Mouse (Mus musculus): ENCODE data around the gene Dera. TPM values are rescaled to one million over a fixed set of nuclear protein-coding genes. Genes with fewer than 3 reads are reported as not detected.

The Dera gene
- total RNA-seq, 2 experiments from 2014 or later: 13.0 to 15.7 TPM

DNA sequence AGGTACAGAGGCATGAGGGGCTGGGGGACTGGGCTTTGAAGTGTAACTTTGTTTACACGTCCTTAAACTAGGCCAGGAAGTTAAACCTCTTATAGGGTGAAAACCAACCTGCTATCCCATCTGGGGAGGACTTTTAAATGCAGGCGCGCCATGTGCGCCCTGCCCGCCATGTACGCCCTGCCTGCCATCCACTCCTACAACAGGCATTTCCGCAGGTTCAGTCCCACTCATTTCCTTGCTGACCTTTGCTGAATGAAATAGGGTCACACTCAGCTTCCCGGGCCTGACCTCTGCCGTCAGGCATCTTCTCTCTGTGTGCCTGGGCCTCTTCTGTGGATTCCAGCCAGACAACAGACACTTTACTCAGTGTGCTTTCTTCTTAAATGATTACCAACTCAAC, 50.3 kb downstream of the Dera start:
- no peak for DNase-seq (ENCODE audit: low spot score in 2 of 2)

DNA sequence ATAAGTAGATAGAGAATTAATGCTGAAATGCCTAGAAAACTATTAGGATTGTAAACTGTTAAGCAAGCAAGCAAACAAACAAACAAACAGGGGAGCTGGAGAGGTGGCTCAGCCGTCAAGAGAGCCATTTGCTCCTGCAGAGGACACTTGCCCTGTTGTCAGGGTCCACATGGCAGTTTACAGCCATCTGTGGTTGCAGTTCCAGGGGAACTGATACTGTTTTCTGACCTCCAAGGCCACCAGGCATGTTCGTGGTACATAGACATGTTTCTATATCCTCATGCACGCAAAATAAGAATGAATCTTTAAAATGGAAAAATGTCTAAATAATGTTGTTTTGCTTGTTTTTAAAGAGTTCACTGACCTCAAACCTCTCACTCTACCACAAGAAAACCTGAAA, 52.0 kb downstream of the Dera start:
- DNase-seq (ENCODE audit: low spot score in 2 of 2): no peak

DNA sequence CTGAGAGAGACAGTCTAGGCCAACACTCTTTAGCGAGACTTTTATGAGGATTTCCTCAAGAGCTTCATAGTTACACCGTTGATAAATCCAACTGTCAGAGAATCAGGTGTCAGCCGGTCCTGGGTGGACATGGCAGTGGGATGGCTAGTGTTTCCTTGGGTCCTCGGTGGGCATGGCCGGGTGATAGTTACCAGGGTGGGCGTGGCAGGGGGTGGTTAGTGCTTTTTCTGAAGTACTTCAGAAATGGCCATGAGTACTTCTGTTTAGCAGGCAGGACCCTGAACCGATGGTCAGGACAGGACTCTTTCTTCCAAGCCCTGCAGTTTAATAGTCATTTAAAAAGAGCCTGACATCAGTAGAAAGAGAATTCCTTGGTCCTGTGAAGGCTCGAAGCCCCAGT, 52.5 kb downstream of the Dera start:
- DNase-seq (ENCODE audit: low spot score in 2 of 2): no peak

DNA sequence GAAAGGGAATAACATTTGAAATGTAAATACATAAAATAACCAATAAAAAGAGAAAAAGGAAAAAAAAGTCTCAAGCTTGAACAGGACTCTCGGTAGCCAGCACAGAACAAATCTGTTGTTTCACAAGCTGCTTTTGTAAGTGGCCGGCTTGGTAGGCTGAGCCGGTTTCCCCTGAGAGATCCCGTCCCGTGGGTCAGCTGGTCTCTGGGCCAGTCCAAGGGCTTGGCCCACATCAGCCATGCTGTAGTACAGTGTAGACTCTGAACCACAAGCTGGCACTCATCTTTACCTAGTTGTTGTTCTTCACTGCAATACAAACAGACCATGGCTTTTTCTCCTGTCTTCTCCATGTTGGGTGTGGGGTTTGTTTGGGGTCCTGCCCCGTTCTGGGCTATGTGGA, 53.0 kb downstream of the Dera start:
- no peak for DNase-seq (ENCODE audit: low spot score in 2 of 2)

DNA sequence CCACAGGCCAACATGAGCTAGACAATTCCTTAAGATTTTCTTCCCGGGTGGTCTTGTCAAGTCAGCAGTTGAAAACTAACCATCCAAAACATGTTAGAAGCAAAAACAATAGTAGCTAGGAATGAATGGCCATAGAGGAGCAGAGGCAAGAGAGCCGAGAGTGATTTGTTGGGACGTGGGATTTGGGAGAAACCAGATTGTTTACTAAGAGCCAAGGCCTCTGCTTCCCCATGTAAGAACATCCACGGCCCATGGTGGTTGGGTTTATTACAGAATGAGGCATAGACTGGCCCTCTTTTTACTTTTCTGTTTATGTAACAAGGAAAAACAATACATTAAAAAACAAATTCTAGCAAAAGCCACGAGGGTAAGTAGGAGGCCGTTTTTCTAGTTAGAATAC, 54.4 kb downstream of the Dera start:
- DNase-seq (ENCODE audit: low spot score in 2 of 2): no peak

DNA sequence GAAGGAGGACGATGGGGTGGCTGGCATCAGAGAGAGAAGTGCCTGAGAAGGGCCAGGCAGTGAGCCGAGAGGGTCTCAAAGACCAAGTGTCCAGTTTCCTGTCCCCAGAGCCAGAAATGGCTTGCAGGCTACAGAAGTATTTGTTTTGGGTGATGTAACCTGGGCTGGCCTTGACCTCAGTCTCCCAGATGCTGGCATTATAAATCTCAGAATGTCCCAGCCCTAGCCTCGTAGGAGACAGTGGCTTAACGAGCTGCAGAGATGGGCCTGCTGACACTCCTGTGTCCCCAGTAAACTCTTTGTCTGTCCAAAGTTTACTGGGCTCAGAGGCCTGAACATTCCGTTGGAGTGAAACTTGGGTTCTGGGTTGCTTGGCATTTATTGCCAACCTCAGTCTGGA, 55.8 kb downstream of the Dera start:
- peak in 1 of 2 experiments; percentile 37 for DNase-seq (ENCODE audit: low spot score in 2 of 2)

DNA sequence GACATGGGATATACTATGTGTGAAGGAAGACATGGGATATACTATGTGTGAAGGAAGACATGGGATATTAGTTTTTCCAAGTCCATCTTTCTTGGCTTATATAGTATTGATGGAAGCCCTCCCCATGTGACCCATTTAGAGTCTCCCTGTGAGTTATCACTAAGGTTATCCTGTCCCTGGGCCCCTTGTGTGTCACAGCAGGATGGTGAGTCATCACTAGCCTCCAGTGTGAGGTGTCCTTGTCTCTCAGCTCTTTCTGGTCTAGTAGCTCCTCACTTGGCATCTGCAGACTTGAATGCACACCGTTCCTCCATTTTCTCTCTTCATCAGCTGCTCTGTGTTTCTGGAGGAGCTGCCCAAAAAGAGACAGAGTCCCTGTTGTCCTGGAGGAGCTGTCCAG, 59.7 kb downstream of the Dera start:
- peak in 1 of 2 experiments; percentile 34 for DNase-seq (ENCODE audit: low spot score in 2 of 2)

DNA sequence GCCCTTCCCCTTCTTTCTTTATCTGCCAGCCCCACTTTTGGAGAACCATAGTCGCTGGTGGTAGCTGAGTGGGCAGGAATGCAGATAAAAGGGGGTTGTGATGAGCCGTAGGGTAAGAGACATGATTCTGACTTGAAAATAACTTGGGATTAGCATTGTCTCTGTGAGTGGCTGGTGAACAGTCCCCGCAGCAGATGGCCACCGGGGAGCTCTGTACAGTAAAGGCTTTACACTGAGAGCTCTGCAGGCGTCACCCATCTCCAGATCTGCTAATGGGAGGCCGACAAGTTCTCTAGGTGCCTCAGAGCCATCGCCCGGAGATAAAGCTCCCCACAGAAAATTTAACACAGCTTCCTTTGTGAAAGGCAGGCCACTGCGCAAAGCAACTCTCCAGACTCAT, 62.2 kb downstream of the Dera start:
- no peak for DNase-seq (ENCODE audit: low spot score in 2 of 2)

DNA sequence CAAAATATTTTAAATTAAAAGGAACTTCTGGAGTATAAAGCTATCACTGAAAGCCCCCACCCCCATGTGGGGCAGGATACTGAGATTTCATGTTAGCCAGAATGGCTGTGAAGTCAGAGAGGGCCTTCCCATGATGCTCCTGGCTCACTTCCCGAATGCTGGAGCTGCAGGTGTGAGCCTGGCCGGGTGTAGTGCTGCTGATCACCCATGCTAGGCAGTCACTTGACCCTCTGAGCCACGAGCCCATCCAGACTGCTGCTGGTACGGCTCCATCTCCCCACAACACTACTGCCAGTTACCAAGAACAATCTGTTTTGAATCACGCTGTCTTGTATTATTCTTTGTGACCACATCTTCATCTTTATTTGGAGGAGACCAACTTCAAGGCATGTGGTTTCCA, 68.2 kb downstream of the Dera start:
- DNase-seq (ENCODE audit: low spot score in 2 of 2): no peak

DNA sequence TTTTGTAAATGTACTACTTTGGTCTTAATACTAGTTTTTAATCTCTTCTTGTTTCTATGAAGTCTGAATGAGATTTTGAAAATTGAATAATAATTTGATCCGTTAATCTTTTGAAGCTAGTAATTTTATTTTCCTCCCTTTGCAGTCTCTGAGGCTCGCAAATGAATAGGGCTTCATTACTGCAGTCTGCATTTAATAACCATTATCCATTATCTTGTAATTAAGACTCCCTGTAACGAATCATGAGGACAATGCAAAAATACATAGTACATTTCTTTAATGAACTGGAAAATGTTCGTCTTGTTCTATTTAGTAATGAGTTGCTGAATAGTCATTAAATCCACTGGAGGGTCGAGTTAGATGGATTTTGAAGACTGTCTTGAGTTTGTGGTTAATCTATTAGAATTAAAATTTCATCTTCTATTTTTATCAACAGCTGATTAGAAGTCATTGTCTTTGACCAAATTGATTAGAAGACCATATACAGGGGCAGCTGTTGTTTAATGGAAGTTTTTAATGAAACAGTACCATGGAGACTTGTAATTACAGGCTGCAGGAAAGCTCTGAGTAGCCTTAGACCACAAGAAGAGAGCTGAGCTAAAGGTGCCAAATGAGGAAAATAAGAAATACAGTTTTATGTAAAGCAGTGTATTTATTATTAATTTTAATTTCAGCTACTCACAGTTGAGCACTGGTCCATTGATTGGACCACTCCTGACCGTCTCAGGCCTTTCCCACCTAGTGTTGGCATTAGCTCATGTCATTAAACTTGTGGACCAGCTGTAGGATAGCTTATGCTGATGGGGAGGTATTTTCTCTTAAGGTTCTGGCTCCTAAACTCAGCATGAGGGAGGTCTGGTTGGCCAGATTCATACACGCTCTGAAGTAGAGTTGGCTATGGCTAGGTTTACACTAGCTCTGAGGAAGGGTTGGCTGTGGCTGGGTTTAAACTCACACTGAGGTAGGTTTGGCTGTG, 70.0 kb downstream of the Dera start:
- no peak for DNase-seq (ENCODE audit: low spot score in 2 of 2)

DNA sequence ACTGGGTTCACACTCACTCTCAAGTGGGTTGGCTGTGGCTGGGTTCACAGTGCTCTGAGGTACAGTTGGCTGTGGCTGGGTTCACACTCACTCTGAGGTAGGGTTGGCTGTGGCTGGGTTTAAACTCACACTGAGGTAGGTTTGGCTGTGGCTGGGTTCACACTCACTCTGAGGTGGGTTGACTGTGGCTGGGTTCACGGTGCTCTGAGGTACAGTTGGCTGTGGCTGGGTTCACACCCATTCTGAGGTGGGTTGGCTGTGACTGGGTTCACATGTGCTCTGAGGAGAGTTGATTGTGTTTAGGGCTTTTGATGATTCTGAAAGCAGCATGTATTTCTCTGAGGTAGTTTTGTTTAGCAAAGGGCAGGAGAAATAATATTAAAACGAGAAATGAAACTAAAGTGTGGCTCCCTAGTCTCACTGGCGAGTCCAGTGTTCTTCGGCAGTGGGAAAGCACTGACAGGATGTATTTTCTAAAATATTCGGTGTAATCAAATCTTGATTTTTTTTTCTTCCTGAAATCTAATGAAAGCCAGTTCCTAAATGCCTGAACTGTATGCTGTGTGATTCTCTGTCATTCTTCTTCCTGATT, 70.8 kb downstream of the Dera start:
- no peak for DNase-seq (ENCODE audit: low spot score in 2 of 2)

DNA sequence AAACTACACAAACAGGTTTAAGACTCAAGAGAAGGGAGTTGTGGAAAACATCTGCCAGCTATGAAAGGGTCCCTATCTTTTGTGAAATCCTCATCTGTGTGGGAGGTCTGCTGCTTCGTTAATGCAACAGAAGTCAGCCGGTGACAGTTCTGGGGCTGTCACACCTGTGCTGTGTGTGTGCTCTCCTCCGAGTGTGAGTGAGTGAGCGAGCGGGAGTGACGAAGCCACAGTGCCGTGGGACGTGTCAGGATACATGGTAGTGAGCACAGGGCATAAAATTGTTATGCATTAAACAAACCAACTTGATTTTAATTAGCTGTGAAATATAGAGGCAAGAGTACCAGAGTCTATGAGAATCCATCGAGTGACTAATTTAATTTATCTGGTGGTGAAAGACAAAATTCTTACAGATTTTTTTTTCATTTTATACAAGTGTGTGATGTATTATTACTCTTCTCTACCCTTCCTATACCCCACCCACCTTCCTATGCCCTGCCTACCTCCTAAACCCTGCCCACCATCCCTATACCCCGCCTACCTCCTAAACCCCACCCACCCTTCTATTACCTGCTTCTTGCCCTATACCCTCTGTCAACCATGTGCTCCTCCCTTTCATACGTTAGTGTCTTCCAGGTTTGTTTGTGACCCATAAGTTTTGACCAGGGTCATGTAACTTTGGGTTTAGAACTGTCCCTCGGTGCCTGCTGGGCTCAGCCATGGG, 74.9 kb downstream of the Dera start:
- no peak for DNase-seq (ENCODE audit: low spot score in 2 of 2)

DNA sequence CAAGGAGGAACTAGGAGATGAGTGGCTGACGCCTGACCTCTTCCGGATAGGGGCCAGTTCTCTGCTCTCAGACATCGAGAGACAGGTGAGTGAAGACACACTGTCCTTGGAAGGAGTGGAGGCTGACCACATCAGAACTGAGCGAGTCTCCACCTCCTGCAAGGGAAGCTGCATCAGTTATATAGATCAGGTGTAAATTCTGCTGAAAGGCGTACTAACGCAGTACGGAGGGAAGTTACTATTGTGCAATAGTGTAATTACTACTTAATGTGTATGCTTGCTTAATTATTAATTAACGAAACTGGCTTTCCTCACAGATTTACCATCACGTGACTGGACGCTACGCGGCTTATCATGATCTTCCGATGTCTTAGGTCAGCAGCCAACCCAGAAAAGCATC, 82.5 kb downstream of the Dera start:
- DNase-seq (ENCODE audit: low spot score in 2 of 2): no peak

DNA sequence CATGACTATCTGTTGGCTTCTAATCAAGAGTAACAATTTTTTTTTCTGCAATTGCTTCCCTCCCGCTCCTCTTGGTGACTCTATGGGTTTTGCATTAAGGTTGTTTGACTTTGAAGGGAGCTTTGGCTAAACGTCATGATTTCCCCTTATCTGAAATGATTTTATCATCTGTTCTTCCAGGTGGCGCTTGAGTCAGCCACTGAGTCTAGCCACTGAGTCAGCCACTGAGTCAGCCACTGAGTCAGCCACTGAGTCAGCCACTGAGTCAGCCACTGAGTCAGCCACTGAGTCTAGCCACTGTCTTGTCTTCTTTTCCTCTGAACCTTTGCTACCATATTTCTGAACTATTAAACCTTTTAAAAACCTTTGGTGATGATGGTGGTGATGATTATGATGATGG, 89.0 kb downstream of the Dera start:
- peak in 1 of 2 experiments; percentile 13 for DNase-seq (ENCODE audit: low spot score in 2 of 2)

DNA sequence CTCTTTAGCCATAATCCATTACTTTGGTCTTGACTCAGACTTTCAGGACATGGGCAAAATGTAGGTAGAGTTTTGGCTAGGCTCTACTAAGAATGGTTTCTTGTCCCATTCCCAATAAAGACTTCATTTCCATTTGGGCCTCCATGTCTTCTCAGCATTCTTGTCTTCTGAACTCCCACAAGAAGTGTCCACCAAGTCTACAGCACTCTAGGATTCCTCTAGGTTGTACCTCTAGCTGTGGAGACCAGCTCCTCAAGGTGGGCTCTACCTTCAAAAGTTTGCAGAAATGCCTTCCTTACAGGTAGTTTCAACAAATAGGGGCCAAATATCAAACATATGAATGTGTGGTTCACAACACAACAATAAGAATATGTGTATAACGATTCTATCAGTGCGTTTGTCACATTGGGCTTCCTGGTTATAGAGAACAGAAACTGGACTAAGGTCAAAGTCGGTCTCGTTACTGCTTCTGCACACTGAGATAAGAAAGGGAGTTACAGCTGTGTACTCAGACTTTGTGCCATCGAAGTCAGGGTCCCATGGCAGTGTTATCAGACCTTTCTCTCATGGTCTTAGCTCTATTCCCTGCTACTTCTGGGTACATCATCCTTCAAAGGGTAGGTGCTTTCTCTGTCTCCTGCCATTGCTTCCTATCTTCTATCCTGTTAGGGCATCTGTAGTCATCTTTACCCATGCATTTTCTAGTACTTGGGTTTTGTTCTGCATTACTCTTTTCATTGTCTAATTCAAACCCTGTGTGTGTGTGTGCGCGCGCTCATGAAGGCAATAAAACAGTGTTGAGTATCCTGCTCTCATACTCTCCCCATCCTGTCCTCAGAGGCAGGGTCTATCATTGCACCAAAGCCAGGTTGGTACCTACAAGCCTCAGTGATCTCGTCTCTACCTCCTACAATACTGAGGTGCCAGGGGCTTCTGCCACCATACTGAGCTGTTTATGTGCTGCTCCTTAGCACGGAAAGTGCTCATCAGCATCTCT, 103.2 kb downstream of the Dera start:
- no peak for DNase-seq (ENCODE audit: low spot score in 2 of 2)

DNA sequence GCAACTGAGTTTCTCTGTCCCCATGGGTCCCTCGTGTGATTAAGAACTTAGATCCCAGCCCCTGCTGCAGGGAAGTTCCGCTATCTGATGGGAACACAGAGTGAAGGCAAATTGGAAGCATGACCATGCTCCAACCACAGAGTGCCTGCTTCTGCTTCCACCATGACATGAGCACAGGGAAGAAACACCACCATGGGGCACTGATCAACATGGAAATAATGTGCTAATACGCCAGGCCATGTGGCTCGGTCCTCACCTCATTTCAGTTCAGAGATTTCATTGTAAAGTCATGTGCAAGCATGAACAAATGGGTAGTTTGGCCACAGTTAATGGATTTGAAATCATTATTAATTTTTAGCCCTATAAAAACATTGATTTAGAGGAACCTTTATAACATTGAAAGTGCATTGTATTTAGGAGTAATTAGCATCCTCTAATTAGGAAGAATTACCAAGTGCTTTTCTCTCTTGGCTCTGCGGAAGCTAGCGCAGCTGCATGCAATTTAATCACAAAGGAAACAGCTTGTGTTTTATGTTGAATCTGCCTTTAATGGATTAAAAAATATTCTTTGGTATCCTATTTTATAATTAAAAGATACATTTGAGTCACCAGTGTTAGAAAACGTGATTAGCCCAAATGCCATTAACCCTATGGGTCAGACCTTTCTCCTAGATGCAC, 115.7 kb downstream of the Dera start:
- no peak for DNase-seq (ENCODE audit: low spot score in 2 of 2)

DNA sequence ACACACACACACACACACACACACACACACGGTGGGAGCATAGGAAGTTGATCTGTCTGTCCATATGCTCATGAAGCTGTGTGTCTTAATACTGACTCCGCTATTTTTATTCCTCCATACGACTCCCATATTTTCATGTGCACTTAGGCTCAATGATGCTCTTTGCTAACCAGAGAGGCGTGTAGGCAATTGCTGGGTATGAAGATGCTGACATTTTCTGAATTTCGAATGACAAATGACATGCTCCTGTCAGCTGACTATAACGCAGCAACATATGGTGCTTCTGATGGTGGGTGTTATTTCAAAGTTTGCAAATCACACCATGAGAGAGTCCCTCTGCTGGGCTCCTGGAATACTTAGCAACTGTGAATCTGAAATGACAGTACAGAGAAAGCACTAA, 116.3 kb downstream of the Dera start:
- DNase-seq (ENCODE audit: low spot score in 2 of 2): no peak

DNA sequence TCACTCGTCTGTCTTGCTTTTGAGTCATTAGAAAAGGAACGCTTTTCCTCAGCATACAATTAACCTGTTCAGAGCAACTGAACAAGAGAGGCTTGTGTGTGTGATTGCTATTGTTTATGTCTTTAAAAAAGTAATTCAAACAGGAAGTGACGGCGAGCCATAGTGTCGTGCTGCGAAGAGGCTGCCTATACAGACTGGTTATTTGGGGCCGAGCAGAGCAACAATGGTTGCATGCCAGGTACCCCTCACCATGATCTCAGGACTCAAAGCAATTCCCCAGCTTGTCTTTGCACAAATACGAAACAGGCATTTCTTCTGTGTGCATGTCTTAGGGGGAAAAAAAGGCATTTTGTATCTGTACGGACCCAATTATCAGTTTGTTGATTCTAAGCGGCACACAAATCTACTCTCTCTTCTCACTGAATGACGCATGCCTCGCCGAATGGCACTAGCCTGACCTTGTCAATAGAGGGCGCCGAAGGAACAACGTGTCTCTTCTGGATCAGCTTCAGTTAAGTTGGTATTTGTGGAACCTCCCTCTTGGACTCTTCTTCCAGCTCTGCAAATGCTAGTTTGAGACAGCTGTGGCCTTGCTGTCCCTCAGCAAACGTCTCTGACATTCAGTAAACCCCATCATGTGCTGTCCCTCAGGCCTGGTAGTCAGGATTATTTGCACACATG, 117.8 kb downstream of the Dera start:
- peak; percentile 59 to 61 for DNase-seq (ENCODE audit: low spot score in 2 of 2)

DNA sequence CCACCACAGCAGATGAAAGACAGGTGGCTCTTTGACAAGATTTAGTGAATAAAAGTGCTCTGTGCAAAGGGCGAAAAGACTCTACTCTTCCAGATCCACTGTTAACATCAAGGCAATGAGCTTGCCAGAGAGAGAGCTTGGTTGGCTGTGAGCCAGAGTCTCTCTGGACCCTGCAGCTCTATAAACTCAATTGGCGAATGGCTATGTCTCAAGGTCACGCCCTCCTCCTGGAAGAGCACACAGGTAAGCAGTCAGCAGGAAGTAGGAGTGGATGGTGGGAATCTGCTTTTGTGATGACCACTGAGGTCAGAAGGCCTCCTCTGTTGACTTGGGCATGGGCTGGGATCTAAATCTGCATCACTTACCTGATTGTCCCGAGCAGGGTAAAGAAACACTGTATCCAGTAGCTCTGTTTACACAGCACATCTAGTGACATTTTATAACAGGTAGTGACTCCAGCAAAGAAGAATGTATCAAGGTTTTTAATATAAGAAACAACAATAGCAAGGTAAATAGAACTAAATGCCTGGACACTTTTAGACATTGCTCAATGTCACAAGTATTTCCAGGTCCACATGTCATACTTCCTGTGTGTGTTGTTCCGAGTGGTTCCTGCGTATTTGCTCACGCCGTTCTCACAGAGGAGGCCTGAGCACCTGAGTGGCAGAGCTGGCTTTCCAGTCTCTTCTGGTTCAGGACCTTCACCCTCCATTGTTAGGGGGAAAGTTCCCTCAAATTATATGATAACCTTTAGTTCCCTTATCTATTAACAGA, 120.3 kb downstream of the Dera start:
- no peak for DNase-seq (ENCODE audit: low spot score in 2 of 2)

All from adrenal gland, adult 18-20 months (tissue).